Mouse (Mus musculus) induced T-regulatory cell, adult 2 months (primary cell): ENCODE measurements around the gene Farp1.
A peak's percentile ranks its signal among the peaks of the same experiment; 100 is the strongest.
"Not testable (repeated sequence)": the region's sequence is repeated elsewhere in the genome, so short reads cannot be mapped to it uniquely, and the experiment has no call there.

Source experiments
- DNase-seq: peaks from one replicate; pipeline ENCODE4 v3.0.0-alpha.2; 2012; ENCODE audit warnings: low read depth

Farp1 gene

DNA sequence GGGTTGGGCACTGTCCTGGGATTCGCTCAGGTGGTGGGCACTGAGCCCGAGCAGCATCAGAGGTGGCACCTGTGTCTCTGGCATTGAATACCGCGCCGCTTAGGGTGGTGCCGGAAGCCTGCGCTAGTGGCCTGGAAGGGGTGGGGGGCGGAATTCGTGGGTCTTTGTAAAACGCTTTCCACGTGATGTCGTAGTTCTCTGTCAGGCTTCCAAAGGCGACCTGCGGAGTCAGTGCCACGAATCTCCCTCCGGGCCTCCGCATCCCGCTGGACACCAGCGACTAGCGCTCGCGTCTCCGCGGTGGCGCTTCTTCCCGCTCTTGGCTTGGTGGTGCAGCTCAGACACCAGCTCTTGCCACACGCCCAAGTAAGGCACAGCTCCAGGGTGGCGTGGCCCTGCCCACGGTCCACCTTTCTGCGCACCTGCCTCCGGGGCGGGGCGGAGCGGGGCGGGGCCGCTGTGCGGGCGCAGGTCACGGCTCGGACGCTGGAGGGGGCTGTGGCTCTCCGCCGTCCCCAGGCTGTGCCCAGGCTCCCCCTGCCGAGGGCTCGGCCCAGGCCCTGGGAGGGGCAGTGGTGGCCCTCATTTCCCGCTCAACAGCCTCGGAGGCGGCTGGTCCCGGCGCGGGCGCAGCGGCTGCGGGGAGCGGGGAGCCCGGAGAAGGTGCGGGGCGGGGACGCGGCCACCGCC lies at the start of gene Farp1:
TSS of gene Farp1 (plus strand) at position 228 of the 690 bp plus-strand sequence.
- peak; percentile 78 for DNase-seq

DNA sequence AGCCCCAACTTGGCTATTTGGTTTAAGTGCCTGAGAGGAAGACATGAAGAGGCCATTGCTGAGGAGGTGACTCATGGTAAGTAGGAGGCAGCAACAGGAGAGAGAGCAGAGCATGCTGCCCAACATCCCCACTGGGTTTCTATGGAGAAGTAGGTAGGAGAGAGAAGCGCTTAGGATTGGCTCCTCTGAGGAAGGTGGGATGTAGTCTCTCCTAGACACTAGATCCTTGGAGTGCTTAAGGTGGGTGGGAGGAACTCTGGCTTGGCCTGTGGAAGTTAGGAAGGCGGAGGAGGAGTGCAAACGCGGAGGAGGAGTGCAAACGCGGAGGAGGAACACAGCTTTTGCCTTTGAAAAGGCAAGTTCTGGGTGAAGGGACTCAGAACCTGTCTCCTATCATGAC lies 45.9 kb upstream of the Farp1 start:
- DNase-seq, result no peak

DNA sequence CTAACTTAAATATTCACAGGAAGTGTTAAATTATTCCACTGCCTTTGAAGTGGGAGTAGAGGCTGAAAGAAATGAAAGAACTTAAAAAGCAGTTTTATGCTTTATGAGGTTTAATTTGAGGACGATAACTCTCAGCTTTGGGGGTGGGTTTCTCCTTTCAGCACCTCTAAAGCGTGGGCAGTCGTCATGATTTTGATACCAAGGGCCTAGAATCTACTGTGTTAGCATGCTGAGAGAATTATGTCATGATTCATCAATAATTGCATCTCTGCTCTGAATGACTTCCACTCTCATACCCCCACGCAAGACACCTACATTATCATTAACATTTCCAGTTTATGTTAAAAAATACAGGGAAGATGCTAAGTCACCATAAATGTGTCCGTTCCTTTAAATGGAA lies 37.3 kb upstream of the Farp1 start:
- DNase-seq, result no peak

DNA sequence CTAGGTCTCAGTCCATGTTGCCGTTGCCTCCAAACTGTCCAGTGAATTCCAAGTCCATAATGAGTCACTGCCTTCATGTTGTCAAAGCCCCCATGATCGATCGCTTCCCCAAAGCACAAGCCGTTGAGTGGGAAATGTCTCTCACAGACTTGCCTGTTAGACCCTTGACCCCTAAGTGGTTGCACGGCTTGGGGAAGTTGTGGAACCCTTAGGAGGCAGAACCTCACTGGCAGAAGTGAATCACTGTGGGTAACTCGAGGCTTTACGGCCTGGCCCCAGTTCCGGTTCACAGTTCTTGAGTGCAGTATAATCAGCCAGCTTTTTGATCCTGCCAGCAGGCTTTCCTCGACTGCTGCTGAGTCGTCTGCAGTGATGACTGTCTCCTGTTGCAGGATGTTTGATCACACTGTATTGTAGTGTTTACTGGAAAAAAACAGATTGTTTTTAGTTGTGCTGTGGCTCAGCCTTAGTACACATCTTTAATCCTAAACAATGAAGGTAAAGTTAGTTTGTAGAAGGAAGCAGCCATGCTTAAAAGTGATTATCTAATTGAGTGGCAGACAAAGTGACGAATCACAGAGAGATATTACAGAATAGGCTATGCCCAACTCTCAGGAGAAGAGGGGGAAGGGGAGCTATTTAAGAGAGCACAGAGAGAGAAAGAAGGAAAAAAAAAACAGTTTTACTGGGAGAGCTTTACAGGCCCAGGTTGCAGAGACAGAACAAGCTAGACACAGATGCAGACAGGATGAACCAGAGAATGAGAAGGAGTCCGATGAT lies 34.2 kb upstream of the Farp1 start:
- no peak for DNase-seq

DNA sequence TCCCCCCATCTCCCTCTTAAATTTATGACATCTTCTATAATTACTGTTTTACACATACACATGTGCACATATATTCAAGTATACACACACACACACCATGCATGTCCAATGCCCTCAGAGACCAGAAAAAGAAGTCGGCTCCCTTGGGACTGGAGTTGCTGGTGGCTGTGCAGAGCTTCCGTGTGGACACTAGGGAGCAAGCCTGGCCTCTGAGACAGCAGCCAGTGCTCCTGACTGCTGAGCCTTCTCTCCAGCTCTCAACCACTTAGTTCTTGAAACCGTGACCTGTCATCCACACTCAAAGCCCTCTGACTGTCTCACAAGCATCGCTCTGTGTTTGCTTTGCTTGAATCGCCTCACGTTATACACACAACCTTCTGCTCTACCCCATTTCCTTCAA lies 29.4 kb upstream of the Farp1 start:
- DNase-seq, result no peak

DNA sequence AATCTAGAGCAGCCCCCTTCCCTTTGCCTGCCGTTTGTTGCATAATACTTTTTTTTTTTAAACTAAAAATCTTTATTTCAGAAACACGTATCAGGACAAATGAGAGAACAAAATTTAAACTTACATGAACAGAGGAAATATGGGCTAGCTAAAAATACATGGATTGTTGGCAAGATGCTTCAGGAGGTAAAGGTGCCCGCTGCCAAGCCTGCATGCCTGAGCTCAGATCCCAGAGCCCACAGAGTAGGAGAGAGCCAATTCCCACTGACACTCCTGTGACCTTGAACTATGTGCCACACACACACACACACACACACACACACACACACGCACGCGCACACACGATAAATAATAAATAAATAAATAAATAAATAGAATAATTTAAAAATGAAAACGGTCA lies 29.0 kb upstream of the Farp1 start:
- DNase-seq, result no peak

DNA sequence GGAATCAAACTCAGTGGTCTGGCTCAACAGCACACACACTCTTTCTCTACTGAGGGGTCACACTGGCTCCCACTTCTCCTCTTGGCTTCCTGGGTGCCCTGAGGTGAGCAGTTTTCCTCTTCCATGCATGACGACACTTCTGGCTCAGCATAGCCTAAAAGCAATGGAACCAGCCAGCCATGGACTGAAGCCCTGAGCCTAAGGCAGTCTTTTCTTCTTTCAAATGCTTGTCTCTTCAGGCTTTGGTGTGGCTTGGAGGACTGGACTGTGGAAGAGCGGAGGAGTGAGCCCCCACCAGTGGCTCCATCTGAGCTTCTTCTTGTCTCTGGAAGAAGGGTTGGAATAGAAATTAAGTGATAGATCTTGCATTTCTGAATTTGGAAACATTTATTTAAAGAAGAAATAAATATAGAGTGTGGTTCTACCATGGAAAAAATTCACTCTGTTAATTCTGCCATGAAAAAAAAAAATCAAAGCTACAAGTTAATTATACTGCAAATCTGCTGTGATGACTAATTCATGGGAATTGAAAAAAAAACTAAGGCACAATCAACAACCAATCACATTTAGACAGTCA lies 19.8 kb upstream of the Farp1 start:
- DNase-seq, result no peak

DNA sequence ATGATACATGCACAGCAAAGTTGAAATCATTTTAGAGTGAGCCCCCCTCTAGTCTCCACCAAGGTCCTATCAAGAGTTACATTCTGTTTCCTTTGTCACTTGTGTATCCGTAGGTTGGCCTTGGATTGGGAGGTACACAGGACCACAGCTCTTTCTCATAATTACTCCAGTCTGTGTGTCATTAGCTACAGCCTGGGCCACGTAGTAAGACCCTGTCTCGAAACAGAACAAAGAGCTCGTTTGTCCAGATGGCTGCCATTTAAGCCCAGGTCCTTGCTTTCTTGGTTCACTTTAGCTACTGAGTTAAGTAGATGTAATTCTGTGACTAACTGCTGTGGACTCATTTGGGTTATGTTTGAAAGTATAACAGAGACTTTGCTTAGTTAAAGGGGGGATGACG lies 12.6 kb upstream of the Farp1 start:
- DNase-seq, result no peak

DNA sequence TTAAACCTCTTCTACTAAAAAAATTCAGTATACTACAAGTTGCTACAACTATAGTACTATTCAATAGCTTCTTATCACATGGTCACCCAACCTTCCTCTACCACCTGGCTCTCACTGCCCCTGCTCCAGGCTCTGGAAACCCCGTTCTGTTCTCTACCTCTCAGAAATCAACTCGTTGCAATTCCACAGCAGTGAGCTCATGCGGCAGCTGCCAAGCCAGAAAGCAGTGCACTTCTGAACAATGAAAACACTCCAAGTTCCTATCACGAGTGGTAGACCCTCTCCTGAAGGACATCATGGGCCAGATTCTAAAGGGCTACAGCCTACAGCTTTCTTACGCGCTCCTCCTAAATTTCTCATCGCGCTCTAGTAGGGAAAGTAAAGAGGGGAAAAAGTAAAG lies 9.6 kb upstream of the Farp1 start:
- no peak for DNase-seq

DNA sequence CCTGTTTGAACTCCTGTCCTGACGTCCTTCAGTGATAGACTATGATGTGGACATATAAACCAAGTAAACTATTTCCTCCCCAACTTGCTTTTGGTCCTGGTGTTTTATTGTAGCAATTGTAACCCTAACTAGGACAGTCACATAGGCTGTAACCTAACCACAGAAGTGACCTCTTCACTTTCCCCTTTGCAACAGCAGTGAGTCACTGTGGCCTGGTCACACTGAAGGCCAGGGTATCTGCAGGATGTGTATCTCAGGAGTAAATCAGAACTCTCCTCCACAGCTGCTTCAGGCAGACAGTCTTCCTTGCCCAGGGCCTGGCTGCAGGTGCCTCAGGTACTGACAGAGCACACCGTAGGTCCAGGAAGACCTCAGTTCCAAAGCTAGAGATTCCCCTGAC lies 3.6 kb upstream of the Farp1 start:
- DNase-seq, result no peak

DNA sequence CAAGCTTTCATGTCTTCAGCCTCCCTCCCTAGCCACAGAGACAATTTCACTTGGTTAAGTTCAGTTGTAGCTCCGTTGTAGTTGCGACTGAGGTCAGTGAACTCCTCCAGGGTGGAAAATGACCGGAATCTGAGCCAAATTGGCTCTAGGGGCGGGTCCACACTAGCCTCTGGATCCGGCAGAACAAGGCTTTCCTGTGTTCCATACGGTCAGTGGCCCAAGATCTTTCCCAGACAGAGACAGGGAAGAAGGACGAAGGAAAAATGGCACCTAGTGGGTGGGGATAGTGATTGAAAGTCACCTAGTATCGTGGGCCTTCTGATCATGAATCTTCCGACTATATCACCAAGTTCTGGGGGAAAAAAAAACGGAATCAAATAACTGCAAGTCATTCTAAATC lies 475 bp upstream of the Farp1 start:
- DNase-seq, result no peak

DNA sequence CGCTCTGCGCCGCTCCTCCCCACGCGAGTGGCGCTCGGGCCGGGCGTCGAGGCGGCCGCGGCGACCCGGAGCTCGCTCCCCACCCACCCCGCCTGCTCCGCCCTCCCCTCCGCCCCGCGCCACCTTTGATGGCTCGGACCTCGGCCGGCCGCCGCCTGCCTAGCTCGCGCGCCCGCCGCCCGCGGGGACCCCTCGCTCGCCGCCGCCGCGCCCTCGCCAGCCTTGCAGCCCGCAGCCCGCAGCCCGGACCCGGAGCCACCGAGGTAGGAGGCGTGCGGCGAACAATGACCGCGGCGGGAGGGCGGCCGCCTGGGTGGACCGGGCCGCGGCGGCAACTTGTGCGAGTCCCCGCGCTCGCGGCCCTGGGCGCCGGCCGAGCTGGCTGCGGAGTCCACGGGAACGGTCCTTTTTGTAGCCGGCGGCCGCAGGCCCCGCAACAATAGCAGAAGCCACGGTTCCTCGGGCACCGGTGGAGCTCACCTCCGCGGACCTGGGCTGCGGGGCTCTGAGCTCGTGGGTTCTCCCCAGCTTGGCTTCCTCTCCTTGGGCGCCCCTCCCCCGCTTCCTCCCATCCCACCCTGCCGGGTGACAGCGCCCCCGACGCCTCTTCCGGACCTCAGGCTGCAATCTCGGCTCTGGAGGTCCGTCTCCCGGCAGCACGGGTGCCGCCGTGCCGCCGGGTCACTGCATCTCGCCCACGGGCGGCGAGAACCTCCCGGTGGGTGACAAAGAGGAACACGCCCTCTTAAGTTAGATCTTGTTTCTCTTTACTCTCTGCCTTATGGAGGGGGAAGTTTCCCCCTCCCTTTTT lies 868 bp downstream of the Farp1 start:
- DNase-seq, result peak; percentile 63

DNA sequence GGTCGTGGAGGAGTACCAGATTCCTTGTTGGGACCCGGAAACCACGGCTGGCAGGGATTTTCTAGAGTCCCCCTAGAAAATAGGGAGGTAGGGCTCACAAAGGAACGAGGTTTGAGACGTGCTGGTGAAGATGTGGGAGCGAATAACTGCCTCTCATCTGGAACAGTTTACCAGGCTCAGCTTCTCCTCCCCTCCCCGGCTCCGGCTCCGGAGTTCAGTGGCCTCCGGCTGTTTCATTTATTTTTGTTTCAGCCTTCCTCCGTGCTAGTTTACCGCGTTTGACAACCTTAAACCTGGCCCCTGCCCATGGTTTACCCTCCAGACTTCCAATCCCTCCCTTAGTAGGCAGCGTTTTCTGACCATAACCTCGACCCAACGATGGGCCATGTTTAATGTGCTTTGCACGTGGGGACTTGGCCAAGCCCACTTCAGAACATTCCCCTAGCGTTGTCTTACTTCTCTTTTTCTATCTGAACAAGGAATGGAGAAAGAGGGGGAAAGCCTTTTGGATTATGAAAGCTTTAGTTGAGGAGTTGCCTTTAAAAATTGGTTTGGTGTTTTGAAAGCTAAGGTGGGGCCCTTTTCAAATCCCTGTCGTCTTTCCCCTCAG lies 1.7 kb downstream of the Farp1 start:
- DNase-seq, result no peak

DNA sequence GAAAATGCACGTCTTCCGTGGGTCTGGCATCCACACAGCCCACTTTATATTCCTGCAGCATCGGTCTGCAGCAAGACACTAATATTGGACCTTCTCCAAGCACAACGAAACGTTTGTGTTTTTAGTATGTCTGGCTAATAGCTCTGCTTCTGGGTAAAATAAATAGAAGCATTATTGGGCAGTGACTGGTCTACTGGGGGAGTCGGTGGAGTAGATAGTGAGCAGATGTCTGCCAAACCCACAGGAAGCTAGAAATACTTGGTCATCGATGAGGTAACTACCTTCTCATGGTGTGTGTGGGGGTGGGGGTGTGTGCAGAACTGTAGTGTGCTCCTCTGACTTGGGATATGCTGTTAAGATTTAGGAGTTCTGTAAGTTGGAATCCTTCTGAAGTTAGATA lies 2.3 kb downstream of the Farp1 start:
- DNase-seq, result no peak

DNA sequence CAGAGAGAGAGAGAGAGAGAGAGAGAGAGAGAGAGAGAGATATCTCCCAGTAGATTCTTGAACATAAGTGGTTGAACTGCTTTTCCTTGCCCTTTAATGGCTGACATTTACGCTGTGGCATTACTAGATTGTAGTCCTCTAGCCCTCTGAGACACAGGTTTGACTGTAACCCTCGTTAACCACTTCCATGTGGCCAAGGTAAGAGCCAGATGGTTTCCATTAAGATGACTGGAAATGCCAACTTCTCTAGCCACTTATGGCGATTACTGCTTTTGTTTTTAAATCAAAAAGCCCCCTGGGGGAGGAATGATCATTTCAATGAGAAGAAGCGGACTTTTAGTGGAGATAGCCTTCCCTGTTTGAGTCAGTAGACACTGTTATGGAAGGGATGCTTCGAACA lies 3.7 kb downstream of the Farp1 start:
- no peak for DNase-seq

DNA sequence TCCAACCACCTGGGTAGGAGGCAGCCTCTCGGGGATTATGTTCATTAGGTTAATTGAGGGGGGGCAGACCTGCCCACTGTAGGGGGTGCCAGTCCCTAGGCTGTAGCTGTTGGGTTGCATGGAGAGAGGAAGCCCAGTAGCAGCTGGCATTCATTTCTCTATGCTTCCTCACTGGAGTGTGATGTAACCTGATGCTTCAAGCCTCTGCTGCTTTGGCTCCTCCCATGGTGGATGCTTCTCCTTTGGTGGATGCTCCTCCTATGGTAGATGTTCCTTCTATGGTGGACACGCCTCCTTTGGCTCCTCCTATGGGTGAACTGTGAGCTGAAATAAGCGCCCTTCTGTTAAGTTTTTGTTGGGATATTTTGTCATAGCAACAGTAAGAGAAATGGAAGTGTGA lies 9.1 kb downstream of the Farp1 start:
- no peak for DNase-seq

DNA sequence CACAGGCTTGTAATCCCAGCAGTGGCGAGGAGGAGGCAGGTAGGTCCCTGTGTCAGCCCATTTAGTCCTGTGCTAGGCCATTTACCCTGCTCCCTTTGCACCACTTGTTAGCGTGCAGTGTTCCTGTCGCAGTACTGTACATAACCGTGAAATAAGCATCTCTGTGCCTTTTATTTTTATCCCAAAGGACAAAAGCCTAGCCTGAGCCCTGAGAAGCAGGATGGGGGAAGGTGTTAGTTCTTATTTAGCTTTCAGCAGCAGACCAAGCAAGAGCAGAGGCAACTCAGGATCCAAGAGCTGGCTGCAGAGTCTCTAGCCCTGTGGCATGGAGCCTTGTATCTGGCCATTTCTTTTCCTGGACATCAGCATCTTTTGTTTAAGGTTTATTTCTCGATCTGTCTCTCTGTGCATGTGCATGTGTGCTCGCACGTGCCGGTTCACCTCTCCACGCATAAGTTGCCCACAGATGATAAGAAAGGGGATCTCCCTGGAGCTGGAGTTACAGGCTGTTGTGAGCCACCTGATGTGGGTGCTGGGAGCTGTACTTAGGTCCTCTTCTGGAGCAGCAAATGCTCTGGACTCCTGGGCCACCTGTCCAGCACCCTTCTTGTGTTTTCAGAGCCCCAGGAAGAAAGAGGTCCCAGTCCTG lies 11.4 kb downstream of the Farp1 start:
- no peak for DNase-seq

DNA sequence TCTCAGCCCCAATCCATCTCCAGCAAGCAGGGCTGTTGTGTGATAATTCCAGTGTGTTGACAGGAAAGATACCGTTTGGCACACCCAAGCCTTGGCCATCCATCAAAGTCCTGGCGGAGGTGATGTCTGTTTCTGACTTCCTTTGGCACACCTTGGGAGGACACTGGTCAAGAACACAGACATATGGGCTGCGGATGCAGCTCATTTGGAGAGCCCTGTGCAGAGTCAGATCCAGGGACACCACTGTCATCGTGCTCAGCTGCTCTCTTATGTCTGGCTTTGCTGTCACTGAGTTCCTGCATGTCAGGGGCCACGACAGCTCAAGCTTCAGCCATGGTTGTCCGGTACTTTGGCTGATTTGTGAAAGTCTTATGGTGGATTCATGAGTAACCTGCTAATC lies 12.8 kb downstream of the Farp1 start:
- no peak for DNase-seq

DNA sequence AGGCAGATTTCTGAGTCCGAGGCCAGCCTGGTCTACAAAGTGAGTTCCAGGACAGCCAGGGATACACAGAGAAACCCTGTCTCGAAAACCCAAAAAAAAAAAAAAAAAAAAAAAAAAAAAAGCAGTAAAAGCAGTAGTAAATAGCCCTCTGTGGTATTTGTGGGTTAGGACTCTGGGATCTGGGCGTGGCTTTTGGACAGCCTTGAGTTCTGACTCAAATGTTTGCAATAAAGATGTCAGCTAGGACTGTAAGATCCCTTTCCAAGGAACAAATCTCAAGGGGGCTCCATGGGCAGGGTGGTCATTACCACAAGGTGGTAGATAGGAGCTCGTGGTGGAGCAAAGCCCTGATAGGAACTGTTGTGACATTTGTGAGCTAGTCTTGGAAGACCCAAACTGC lies 16.0 kb downstream of the Farp1 start:
- not testable (repeated sequence) for DNase-seq

DNA sequence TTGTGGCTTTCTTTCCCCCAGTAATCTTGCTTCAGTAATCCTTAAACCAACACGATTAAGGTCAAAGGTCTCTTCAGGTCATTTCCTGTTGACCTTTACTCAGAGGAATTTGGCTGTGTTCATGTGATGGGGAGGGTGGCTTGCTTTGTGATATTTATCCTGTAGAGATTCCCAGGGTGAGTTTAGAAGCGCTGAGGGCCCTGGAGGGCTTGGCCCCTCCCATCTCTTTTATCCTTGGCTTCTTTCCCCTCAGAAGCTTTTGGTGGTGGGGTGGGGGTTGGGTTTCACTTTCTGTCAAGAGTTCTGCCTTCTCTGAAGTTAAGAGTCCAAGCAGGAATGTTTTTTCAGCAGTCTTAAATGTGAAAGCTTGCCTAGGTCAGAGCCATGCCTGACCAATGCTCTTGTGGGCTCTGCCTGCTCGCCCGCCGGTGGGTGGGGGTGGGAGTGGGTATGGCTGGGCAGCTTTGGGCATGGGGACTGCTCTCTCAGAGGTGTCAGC lies 18.1 kb downstream of the Farp1 start:
- DNase-seq, result peak; percentile 24

DNA sequence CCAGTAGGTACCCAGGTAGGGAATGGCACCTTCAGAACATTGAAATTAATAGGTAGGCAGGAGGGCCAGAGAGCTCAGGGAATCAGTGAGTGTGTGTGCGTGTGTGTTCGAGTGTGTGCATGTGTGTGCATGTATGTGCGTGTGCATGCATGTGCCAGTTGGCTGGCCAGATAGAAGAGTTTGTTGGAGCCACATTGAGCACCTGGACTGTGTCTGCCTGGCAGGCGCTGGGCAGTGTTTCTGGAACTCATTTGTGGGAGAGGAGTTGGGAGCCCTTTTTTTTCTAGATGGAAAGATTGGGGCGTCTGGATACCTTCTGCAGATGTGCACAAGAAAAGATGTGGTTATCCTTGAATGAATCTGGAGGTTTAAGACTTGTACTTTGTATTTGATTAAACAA lies 19.1 kb downstream of the Farp1 start:
- no peak for DNase-seq

DNA sequence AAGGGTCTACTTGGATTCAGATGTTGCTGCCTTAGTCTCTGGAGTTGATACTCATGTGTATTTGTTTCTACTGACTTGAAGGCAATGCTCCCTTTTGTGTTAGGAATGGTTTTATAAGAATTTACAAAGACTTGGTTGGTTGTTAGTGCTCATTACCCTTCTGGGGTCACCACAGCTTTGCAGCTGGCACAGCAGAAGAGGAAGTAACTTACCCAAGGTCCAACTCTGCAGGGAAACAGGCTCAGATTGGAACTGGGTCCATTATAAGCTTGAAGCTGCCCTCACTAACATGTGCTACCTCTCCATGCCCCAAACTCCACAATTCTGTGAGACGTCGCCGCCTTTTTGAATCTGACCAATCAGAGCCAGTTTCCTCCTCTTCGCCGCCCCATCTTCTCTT lies 22.8 kb downstream of the Farp1 start:
- DNase-seq, result no peak
